Mouse (Mus musculus): ENCODE measurements around the gene Pla1a.
"Not testable (repeated sequence)": the region's sequence is repeated elsewhere in the genome, so short reads cannot be mapped to it uniquely, and the experiment has no call there.

The Pla1a gene

GRCm38 (mm10) chr16:38432498-38433425, at the start of gene Pla1a:
Gene Pla1a (minus strand): TSS chr16:38433145.
- DNase-seq (ENCODE audit: low spot score in 2 of 2): no peak

GRCm38 (mm10) chr16:38481327-38481726, 48.4 kb upstream of the Pla1a start:
- DNase-seq (ENCODE audit: low spot score in 2 of 2): no peak

DNA sequence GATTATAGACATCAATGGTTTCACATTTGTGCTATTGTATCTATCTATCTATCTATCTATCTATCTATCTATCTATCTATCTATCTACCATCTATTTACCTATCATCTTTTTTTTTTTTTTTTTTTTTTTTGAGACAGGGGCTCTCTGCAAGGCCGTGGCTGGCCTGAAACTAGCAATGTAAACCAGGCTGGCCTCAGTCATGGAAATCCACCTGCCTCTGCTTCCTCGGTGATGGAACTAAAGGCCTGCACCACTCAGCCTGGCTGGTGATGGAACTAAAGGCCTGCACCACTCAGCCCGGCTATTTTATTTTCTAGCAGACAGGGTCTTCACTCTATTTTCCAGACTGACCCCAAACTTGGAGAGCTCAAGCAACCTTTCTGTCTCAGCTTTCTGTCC, 45.4 kb upstream of the Pla1a start:
- DNase-seq (ENCODE audit: low spot score in 2 of 2): no peak

GRCm38 (mm10) chr16:38477241-38477608, 44.3 kb upstream of the Pla1a start:
- DNase-seq (ENCODE audit: low spot score in 2 of 2): not testable (repeated sequence)

DNA sequence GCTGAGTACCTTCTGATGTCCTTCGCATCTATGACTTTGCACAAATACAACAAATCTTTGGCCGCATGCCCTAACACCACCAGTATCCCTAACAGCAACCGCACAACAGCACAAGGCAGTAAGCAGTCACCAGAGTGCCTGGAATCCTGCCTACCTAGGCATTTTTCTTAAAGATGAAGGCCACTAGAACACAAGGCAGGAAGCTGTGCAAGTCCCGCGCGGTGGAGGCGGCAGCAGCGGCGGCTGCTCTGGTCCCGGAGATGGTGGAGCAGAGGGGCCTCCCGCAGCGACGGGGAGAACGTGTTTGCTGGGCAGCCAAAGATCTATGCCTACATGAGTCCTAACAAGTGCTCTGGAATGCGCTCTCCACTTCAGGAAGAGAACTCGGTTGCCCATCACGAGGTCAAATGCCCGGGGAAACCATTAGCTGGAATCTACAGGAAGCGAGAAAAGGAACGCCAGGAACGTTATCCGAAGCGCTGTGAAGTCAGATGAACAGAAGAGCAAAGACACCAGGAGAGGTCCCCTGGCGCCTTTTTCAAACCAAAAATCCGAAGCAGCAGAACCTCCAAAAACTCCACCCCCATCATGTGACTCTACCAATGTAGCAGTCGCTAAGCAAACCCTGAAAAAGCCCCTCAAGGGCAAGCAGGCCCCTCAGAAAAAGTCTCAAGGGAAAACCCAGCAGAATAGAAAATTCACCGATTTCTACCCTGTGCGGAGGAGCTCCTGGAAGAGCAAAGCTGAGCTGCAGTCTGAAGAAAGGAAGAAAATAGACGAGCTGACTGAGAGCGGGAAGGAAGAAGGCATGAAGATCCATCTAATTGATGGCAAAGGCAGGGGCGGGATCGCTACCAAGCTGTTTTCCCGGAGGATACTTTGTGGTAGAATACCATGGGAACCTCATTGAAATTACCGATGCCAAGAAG, 43.6 kb upstream of the Pla1a start:
- peak in 1 of 2 experiments; percentile 21 for DNase-seq (ENCODE audit: low spot score in 2 of 2)

- no peak for DNase-seq (ENCODE audit: low spot score in 2 of 2)
Measured at GRCm38 (mm10) chr16:38475681-38476311, 42.9 kb upstream of the Pla1a start.

DNA sequence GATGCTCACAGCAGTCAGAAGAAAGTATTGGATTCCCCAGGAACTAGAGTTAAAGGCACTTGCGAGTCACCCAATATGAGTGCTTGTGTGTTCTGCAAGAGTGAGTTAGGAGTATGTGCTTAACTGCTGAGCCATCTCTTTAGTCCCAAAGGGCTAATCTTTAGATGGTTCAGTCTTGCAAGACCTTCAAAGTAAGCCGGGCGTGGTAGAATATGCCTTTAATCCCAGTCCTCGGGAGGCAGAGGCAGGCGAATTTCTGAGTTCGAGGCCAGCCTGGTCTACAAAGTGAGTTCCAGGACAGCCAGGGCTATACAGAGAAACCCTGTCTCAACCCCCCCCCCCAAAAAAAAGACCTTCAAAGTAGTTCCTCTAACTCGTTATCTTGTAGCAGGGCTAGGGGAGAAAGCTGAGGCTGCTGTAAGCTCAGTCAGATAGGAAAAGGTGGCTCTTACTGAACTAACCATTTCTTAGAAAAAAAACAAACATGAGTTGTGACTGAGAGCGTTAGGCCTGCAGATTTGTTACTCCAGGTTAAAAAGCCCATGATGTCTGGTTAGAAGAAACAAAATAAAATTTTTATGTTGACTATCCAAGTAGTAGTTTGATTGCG, 41.8 kb upstream of the Pla1a start:
- DNase-seq (ENCODE audit: low spot score in 2 of 2): no peak

DNA sequence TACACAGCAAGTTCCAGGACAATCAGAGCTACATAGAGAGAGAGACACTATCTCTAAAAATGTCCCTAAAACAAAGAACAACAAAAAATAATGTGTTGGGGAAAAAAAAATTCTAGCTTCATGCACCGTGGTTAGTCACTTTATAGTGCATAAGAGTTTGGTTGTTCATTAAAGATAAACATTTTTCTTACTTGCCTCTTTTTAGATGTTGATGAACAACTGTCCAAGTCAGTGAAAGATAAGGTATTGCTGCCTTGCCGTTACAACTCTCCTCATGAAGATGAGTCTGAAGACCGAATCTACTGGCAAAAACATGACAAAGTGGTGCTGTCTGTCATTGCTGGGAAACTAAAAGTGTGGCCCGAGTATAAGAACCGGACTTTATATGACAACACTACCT, 40.7 kb upstream of the Pla1a start:
- DNase-seq (ENCODE audit: low spot score in 2 of 2): no peak

DNA sequence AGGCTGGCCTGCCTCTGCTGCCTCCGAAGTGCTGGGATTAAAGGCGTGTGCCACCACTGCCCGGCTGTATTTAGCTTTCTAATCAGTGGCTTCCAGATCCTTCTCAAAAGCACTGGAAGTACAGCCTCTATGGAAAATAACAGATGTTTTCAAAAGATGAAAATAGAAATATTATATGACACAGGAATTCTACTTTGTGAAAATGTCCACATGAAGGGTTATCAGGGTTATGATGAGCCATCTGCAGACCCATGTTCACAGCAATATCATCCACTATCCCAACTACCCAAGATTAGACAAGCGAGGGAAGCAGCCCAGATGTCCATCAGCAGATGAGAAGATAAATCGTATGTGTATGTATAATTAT, 39.5 kb upstream of the Pla1a start:
- DNase-seq (ENCODE audit: low spot score in 2 of 2): no peak

DNA sequence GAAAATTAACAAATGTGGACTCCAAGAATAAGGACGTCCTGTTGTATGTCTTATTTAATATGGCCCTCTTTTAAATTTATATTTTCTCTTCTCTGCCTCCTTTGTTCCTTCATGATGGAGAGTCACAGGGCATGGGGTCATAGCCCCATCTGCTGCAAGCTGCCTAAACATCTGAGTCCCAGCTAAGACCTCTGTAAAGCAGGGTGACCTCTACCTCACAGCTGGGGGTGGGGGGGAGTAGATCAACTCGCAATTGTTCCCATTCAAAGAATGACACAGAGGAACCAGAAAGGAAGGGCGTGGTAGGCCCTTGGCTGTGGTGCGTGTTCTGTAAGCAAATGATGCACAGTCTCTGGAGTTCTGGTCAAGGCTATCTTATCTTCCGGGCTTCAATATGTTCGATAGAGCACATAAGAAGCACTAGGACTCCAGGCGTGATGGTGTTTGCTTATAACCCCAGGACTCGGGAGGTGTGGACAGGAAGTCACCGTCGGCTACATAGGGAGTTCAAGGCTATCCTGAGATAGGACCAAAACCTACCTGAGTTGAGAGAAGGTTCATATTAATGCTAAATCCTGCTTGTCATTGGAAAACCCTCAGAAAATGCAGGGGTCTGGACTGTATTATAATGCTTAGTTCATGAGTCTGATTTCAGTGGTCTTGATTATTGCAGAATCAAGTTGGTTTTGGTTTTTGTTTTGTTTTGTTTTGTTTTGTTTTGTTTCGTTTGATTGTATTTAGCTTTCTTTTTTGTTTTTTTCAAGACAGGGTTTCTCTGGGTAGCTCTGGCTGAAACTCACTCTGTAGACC, 39.0 kb upstream of the Pla1a start:
- no peak for DNase-seq (ENCODE audit: low spot score in 2 of 2)

GRCm38 (mm10) chr16:38469437-38469836, 36.5 kb upstream of the Pla1a start:
- DNase-seq (ENCODE audit: low spot score in 2 of 2): no peak

- DNase-seq (ENCODE audit: low spot score in 2 of 2): no peak
Measured at GRCm38 (mm10) chr16:38468706-38469018, 35.7 kb upstream of the Pla1a start.

DNA sequence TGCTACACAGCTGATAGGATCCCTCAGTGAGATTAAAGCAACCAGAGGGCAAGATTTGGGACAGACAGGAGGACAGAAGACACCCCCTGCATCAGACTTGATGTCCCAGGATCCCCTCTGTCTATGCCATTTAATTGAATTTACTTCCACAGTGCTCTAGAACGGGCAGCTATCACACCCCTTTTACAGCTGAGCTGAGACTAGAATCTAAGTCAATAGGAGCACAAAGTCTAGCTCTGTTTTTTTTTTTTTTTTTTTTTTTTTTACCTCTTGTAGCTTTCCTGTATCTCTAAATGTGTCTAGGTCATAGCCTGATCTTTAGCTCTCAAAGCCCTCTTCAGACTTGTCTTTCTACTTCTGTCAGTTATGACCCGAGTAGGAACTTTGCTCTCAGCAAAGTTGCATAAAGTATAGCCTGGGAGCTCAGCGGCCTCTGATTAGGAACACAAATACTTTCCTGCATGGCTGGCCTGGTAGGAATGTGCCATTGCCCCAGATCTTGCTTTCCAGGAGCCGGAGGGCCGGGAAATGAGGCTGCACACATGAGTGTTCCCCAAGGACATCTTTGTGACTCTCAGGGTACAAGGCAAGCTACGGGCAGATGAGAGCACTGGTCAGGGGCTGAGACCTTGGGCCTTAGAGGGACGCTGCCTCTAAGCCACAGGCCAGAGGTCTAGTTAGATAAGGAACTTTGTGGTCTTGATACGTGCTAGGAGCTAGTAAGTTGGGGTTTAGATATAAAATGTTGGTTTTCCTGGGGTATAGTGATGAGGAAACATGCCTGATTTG, 35.2 kb upstream of the Pla1a start:
- DNase-seq (ENCODE audit: low spot score in 2 of 2): no peak

DNA sequence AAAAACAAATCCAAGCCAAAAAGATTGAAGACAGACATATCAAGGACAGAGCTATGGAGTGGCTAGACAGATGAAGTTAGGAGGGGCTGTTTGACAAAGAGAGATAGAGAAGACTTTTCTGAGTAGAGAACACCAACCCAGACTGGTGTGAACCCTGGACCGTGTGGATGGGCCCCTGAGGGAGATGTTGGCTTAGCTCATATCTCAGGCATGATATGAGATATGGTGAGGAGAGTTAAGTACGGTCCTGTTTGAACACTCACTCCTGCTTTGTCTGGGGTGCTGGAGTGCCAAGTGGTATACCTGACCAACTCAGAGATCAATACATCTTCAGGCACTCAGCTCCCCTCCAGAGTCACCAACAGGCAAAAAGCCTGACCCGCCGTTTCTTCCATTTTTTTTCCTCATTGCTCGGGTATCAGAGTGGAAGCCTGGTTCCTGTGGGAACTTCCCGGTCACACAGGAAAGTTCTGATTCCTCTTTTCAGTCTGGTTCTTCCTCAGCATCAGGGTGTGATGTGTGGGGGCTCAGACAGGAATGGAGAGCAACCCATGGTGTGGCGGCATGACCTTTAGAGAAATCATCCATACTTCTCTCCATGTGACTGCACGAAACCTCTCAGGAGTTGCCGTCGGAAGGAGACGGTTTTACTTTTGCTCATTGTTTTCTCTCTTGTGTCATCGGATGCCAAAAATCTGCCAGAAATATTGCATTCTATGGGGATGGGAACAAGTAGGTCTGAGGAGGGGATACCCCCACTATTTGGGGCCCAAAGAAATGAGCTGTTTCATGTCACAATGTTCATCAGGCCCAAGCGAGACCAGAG, 34.4 kb upstream of the Pla1a start:
- no peak for DNase-seq (ENCODE audit: low spot score in 2 of 2)

DNA sequence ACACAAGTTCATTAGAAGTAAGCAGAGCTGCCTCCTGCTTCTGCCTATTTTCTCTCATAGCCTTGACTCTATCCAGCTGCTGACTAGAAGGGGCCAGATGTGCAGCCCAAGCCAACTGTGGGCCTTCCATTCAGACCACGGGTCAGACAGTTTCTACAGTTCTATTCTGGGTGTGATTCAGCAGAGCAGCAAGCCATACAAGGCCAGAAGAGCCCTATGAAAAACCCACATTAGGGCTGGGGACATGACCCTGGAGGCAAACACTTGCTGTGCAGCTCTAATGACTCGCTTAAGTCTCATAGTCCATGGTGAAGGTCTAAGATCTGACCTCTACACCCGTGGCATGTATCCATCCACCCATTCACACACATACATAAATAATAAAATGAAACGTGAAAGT, 33.1 kb upstream of the Pla1a start:
- no peak for DNase-seq (ENCODE audit: low spot score in 2 of 2)

DNA sequence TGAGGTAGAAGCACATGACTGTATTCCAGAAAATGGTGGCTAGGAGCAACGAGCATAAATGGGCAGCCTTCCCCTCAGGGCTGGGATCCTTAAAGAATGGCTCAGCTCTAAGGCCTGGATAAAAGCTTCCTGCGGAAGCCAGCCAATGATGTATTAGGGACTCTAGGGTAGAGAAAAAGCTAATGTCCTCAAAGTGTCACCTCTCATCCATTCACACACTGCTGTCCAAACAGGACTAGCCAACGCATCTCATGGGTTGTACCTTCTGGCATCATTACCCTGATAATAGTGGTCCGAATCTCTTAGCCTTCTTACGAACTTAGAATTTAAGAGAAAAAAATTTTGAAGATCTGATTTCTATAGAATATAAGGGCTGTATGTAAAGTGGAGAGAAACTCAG, 30.4 kb upstream of the Pla1a start:
- no peak for DNase-seq (ENCODE audit: low spot score in 2 of 2)

DNA sequence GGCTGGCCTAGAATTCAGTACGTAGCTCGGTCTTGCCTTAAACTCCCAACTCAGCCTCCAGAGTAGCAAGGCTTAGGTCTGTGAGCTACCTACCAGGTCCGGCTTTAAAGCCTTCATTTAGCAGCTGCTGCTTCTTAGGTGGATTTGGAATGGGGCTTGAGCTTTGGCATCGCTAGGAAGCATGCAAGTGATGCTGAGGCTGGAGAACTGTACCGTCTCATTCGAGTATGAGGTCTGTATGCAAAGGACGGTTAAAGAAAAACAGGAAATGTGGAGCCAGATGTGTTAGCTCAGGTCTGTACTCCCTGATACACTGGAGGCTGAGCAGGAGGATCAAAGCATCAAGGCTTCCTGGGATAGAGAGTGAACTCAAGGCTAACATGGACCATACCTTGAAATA, 29.2 kb upstream of the Pla1a start:
- DNase-seq (ENCODE audit: low spot score in 2 of 2): no peak

- DNase-seq (ENCODE audit: low spot score in 2 of 2): no peak
Measured at GRCm38 (mm10) chr16:38461749-38462148, 28.8 kb upstream of the Pla1a start.

DNA sequence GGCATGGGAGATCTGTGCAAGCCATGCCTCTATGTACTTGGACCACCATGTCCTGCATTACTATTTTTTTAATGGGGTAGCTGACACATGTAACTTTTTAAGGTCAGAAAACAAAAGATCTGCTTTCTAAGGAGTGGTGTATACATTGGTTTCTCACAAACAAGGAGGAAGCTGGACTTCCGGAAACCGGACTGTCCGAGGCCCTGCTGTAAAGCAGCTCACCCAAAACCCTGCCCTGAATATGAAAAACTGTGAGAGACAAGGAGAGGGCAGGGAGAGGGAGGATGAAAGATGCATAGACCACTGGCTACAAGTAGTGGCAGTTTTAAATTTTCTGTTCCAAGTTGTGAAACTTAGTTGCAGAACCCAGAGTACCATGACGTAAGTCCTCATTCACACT, 27.0 kb upstream of the Pla1a start:
- no peak for DNase-seq (ENCODE audit: low spot score in 2 of 2)

Data from spleen, postnatal 14 days (tissue).